Mouse (Mus musculus): ENCODE measurements around the gene Ugt2b5.
"Not testable (repeated sequence)": the region's sequence is repeated elsewhere in the genome, so short reads cannot be mapped to it uniquely, and the experiment has no call there.

GRCm38 (mm10) chr5:87140196-87140595 lies at the start of gene Ugt2b5:
- not testable (repeated sequence) for TF ChIP-seq CTCF (IDR thresholded peaks at IDR 0.05; ENCODE audit: low read depth, low read length); POLR2A (IDR thresholded peaks at IDR 0.05; ENCODE audit: borderline replicate concordance, low read depth, low read length)

Data from bone marrow macrophage, adult 2 months (primary cell).